Mouse (Mus musculus) left cerebral cortex, adult 8-10 months (tissue): Measurements from ENCODE around the gene Hspa4l. TPM values are rescaled to one million over a fixed set of nuclear protein-coding genes. Genes with fewer than 3 reads are reported as not detected.

ENCODE experiments used
- DNase-seq, 2 experiments: peaks; one replicate each; pipeline ENCODE4 v3.0.0; 2022; ENCODE audit warnings: low spot score in 2 of 2
- total RNA-seq, 4 experiments: library from RNA; stranded (reverse); gene quantifications; 2 replicates each; pipeline ENCODE4 v1.2.4; 2022

Gene Hspa4l
- total RNA-seq, result 100 to 1,000 TPM; 146 to 158 (median 154) TPM

DNA sequence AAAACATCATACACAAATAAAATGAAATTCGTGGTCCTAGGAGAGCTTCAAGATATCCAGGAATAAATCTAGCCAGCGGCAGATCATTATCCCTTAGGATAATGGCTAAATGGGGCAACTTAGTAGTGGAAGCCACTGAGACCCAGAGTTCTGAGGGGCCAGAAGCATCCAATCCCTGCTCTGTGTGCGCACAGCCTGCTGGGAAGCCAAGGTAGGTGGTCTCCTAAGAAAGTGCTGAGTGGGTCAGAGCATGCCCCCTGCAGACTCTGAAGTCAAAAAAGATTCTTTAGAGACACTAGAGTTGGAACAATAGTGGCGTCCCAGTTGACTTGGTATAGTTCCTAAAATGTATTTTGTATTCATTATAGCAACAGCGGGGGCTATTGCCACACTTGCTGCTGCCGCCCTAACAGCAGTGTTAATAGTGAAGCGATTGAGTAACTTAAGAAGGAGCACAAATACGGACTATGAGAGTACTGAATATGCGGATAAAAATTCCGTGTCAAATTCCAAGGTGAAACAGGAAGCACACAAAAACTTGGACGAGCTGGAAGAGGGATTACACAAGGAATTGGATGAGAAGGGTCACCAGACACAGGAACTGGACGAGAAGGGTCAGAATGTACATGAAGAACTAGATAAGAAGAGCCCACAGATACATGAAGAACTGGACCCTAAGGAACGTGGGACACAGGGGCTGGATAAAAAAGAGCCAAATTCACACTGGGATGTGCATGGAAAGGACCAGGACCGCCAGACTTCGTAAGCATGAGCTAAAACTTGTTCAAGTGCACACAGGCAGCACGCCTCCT, at the start of gene Hspa4l:
Hspa4l (plus strand) TSS at position 472 of the 812 bp plus-strand sequence.
- no peak for DNase-seq

GRCm38 (mm10) chr3:40695162-40695561, 49.1 kb upstream of the Hspa4l start:
- DNase-seq, result no peak

DNA sequence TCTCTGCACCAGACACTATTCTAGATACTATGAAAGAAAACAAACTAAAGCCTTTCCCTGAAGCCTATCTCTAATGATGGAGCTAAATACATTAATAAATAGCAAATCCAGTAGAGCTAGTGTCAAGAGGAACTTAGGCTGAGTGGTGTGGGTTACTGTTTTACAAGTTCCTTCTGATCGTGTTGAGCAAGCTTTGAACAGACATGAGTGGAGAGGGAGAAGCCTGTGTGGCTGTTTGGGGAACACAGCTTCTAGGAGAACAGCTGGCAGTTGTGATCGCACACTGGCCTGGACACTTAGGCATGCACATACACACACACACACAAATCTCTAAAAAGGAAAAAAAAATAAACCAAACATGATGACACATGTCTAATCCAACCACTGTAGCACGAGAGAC, 45.5 kb upstream of the Hspa4l start:
- no peak for DNase-seq

DNA sequence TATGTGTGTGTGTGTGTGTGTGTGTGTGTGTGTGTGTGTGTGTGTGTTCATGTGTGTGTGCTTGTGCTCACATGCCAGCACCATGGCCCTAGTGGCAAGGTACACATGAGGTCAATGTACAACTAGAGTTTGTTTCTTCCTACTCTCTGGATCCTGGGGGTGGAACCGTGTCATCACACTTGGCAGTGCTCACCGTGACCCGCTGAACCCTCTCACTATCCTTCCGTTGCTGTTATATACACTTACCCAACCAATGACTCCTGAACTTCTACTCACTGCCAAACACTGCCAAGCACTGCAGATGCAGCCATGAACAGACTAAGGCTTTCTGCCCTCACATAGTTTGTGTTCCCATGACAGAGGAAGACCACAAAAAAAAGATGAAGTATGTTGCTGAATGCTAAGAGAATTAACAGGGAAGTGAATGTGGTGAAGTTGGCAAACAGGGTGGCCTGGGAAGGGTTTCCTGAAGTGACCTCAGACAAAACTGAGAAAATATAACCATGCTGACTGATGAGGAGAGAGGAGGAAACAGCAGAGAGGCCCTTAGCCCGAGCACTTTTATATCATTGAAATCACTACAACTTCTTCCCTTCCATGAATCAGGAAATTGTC, 39.4 kb upstream of the Hspa4l start:
- DNase-seq, result no peak

- no peak for DNase-seq
Measured at GRCm38 (mm10) chr3:40708655-40709054, 35.6 kb upstream of the Hspa4l start, which contains the start of gene Slc25a31. Gene Slc25a31 (plus strand): TSS chr3:40708855.

GRCm38 (mm10) chr3:40716056-40716455, 28.2 kb upstream of the Hspa4l start:
- no peak for DNase-seq

DNA sequence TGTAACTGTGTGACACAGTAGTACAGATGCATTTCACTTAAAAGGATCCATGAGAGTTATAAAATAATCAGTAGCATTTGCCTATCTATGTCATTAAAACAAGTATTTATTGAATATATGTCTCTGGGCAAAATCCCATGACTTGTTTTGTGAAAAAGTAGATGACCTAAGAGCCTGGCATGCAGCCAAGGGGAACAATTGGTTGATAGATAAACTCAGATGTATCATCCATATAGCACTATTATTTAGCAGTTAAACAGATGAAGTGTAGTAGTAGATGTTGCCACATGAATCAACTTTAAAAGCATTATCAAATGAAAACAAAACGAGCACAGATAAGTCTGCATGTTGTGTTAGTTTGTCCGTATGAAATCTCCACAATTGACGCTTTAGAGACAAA, 25.3 kb upstream of the Hspa4l start:
- DNase-seq, result no peak

DNA sequence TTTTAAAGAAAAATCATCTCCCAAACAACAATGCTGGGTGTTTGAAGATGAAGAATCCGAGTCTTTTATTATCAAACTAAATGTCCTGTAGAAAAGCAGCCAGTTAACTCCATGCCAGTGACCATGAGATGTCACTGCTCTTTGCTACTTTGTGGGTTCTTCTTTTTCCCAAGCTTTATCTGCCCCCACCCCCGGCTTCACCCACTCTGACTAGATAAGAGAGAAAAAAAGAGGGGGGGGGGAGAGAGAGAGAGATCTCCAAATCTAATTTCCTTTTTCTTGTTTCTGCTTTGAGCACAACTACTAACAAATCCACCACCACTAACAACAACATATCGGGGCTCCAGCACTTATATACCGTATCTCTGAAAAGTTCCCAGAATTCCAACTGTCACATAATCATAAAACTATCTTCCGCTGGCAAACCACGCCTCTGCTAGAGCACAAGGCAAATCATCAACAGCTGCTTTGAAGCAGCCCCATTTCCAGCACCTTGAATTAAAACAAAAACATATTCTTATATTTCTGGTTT, 5.8 kb upstream of the Hspa4l start:
- DNase-seq, result no peak

- peak; percentile 88 for DNase-seq
Measured at GRCm38 (mm10) chr3:40744836-40745660, 753 bp downstream of the Hspa4l start.

DNA sequence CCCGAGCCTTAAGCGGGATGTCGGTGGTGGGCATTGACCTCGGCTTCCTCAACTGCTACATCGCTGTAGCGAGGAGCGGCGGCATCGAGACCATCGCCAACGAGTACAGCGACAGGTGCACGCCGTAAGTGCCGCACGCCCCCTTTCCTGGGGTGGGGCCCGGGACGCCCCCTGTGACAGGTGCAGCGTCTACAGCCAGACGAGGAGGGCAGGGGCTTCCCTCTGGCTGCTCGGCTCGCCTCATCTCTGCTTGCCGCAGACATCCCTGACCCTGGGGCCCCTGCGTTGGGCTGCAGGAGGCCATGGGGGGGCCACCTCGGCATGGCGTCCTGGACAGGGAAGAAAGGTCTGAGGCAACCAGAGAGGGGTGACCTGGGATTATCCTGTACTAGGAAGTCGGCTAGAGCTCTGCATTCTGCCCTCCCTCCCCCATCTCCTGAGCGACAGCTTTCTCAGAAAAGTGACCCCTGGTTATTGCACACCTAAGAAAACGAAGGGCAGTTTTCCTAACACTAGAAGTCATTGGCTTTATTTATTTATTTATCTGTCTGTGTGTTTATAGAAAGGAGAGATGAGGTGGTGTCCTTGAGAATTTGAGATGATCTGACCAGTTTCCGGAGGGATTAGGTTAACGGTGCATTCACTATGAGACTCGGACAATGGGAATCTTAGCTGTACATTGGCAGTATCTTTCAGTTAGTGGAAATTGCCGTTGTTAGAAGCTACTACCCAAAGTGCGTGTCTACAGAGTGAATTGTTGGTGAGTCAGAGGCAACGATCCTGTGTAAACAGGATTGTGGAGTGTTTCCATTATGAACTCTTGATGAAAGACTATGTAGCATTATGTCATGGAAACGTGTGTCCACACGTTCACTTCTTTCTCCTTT, 1.6 kb downstream of the Hspa4l start:
- DNase-seq, result no peak

DNA sequence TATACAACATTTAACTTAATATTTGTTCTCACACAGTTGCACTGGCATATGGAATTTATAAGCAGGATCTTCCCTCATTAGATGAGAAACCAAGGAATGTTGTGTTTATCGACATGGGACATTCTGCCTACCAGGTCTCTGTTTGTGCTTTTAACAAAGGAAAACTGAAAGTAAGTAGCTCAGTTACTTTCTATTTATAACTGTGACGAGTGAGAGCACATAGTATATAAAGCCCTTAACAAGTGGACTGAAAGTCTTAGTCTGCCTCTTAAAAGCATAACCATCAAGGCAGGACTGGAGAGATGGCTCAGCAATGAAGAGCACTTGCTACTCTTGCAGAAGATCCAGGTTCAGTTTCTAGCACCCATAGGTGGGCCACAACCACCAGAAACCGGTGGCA, 16.5 kb downstream of the Hspa4l start:
- no peak for DNase-seq

- DNase-seq, result peak in 1 of 2 experiments; percentile 12
Measured at GRCm38 (mm10) chr3:40761312-40761711, 17.0 kb downstream of the Hspa4l start.

- no peak for DNase-seq
Measured at GRCm38 (mm10) chr3:40793783-40794182, 49.5 kb downstream of the Hspa4l start.

GRCm38 (mm10) chr3:40798054-40798453, 53.8 kb downstream of the Hspa4l start:
- DNase-seq, result no peak

- no peak for DNase-seq
Measured at GRCm38 (mm10) chr3:40798500-40798899, 54.2 kb downstream of the Hspa4l start.

DNA sequence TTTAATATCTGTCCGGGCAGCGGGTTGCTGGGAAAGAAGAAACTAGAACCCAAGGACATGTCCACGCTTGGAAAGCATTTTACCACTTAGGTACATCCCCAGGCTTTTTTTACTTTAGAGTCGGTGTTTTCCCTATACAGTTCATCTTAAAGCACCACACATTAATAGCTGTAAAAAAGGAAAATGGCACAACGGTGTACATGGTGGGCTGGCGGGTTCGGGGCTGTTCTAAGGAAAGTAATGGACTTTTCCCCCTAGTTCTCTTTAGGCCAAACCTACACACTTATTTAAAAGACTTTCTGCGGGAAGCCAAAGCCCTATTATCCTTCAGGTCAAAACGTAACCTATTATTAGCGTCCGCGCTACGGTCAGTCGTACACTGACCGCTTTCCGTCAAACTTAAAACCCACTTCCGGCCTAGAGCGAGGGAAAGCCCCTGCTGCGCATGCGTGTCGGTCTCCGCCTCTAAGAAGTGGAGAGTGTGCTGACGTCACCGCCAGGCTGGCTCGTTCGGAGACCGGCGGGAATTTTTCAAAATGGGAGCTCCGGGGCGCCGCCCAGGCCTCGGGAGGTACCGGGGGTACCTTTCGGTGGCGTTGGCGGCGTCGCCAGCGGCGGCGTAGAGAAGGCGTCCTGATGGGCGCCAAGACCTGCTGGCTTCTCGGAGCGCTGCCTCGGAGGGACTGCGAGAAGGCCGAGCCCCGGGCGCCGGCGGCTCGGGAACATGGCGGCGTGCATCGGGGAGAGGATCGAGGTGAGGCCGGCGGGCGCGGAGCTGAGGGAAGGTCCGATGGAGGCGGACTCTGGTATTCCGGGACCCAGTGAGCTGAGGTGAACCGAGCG, 55.5 kb downstream of the Hspa4l start, which contains the start of gene Plk4:
Plk4 (plus strand) TSS at position 490 of the 843 bp plus-strand sequence.
- peak; percentile 86 to 95 for DNase-seq

- peak in 1 of 2 experiments; percentile 38 for DNase-seq
Measured at GRCm38 (mm10) chr3:40800373-40800823, 56.1 kb downstream of the Hspa4l start.

DNA sequence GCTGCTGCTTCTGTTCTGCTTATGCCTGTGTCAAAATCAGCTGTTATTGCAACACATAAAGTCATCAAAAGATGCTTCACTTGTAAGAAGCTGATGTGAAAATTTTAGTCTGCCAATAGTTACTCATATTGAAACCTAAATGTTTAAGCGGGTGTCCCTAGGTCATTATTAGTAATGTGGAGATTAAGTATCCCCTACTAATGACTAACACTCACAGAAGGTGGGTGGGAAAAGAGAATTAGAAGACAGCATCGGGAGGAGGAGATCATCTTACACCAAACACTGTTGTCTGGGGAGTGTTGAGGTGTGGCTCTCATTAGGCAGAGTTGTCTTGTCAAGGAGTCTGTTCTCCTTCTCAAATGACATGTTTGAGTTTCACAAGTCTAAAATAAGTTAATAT, 62.6 kb downstream of the Hspa4l start:
- no peak for DNase-seq

- DNase-seq, result no peak
Measured at GRCm38 (mm10) chr3:40808686-40809085, 64.4 kb downstream of the Hspa4l start.
